8 mouse cellular contexts compared by ENCODE assay signal in the genomic region with DNA sequence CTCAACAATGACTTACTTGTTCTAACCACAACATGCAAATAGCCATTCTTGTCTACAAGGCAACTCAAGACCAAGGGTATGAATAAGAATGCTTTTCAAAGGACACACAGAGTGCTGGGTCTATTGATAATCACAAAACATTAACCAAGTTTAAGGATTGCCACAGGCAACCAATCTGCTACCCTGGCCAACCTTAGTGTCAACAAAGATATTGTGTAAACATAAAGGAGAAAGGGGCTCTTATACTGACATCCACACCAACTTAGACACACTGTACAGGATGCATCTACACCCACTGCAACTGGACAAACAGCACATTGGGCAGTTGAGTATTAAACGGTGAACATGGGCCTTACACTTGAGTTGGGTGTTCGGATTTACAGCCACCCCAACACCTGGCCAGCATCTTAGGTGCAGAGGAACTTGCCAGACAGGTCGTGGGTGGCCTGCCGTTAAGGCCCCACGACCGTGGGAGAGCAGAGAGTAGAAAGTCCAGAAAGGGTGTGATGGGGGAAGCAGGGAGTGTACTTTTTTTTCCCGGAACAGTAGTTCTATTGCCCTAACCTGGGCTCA. TPM values are rescaled to one million over a fixed set of nuclear protein-coding genes. Genes with fewer than 3 reads are reported as not detected.
DNase-seq lines count a peak whose midpoint lies in the region; ATAC-seq and TF ChIP-seq lines count a peak whose summit lies in the region.

No protein-coding gene starts in this region.

- 0 out of 2 replicates have a peak, but pooled peaks cover 4% of the 10 kb centered on the region for H3K4me1 ChIP-seq in liver, adult 2 months (ENCODE audit: control insufficient read depth, insufficient read depth, low read length)
- H3K4me1 ChIP-seq in embryonic facial prominence, embryonic 10.5 days = peaks cover 57% of the 10 kb centered on the region
- H3K4me1 ChIP-seq in intestine, embryonic 15.5 days (replicated peaks) = peaks cover 2% of the 10 kb centered on the region; the same call in 1 of the 2 replicates
- H3K4me1 ChIP-seq in neural tube, embryonic 12.5 days = peaks cover 14% of the 10 kb centered on the region

- WGBS in liver, adult 2 months = 14% methylated on average over 7 of the region's 7 CpGs
- WGBS in embryonic facial prominence, embryonic 10.5 days = 25% methylated on average over 7 of the region's 7 CpGs
- WGBS in intestine, embryonic 15.5 days = 19% methylated on average over 7 of the region's 7 CpGs
- WGBS in neural tube, embryonic 12.5 days = 35% methylated on average over 7 of the region's 7 CpGs

- H3K79me2 ChIP-seq in liver, adult 2 months (ENCODE audit: control insufficient read depth, insufficient read depth, low read length) = peaks cover 2% of the 10 kb centered on the region; the same call in 1 of the 2 replicates

- peak overlapping the region; percentile 87 for H3K4me2 ChIP-seq in intestine, embryonic 15.5 days (replicated peaks)
- peak overlapping the region; percentile 93 for H3K4me2 ChIP-seq in neural tube, embryonic 12.5 days (replicated peaks)

- peak overlapping the region; percentile 93 for H3K27ac ChIP-seq in liver, adult 2 months (replicated peaks; ENCODE audit: insufficient read depth, low read depth, low read length)
- H3K27ac ChIP-seq in embryonic facial prominence, embryonic 10.5 days (replicated peaks) = peak overlapping the region; percentile 100
- H3K27ac ChIP-seq in intestine, embryonic 15.5 days = peak overlapping the region; percentile 91; the same call in 1 of the 2 replicates
- H3K27ac ChIP-seq in neural tube, embryonic 12.5 days = peak overlapping the region; percentile 87; the same call in 1 of the 2 replicates

- TF ChIP-seq POLR2A in liver, adult 2 months (IDR thresholded peaks at IDR 0.05; ENCODE audit: extremely low read depth, insufficient read depth, low read length) = no peak

- peak; percentile 82 for DNase-seq in liver, adult 2 months (ENCODE audit: extremely low read depth, low read depth, low spot score)
- no peak for DNase-seq in liver
- no peak for DNase-seq in embryonic facial prominence, embryonic 10.5 days (ENCODE audit: low spot score)
- no peak for DNase-seq in layer of hippocampus, adult 8-10 months (ENCODE audit: low spot score in 2 of 2)
- no peak for DNase-seq in embryo, embryonic 9.5 days (ENCODE audit: extremely low spot score)
- no peak for DNase-seq in layer of hippocampus, postnatal 14 days (ENCODE audit: low spot score in 2 of 2)

- H3K9me3 ChIP-seq in embryonic facial prominence, embryonic 10.5 days = no peaks in the 10 kb centered on the region
- no peaks in the 10 kb centered on the region for H3K9me3 ChIP-seq in intestine, embryonic 15.5 days
- no peaks in the 10 kb centered on the region for H3K9me3 ChIP-seq in neural tube, embryonic 12.5 days

- no peaks in the 10 kb centered on the region for H3K27me3 ChIP-seq in liver, adult 2 months (ENCODE audit: control insufficient read depth, insufficient read depth, low read length)
- no peaks in the 10 kb centered on the region for H3K27me3 ChIP-seq in embryonic facial prominence, embryonic 10.5 days (replicated peaks; ENCODE audit: low read depth, poor library complexity, severe bottlenecking)
- no peaks in the 10 kb centered on the region for H3K27me3 ChIP-seq in intestine, embryonic 15.5 days (replicated peaks)
- H3K27me3 ChIP-seq in neural tube, embryonic 12.5 days (replicated peaks) = no peaks in the 10 kb centered on the region

- H3K36me3 ChIP-seq in liver, adult 2 months (ENCODE audit: control insufficient read depth, insufficient read depth, low read length) = no peaks in the 10 kb centered on the region
- no peaks in the 10 kb centered on the region for H3K36me3 ChIP-seq in embryonic facial prominence, embryonic 10.5 days (replicated peaks)
- H3K36me3 ChIP-seq in intestine, embryonic 15.5 days = no peaks in the 10 kb centered on the region
- no peaks in the 10 kb centered on the region for H3K36me3 ChIP-seq in neural tube, embryonic 12.5 days

- H3K4me3 ChIP-seq in liver, adult 2 months (ENCODE audit: insufficient read depth, low read depth, low read length) = peak overlapping the region; percentile 72
- H3K4me3 ChIP-seq in embryonic facial prominence, embryonic 10.5 days = peak overlapping the region; percentile 82
- peak overlapping the region; percentile 82 for H3K4me3 ChIP-seq in intestine, embryonic 15.5 days (replicated peaks)
- peak overlapping the region; percentile 70 for H3K4me3 ChIP-seq in neural tube, embryonic 12.5 days

- ATAC-seq in intestine, embryonic 15.5 days = peak; percentile 67
- peak; percentile 21 for ATAC-seq in neural tube, embryonic 12.5 days (ENCODE audit: low FRiP score, low read depth)

- H3K9ac ChIP-seq in liver, adult 2 months (ENCODE audit: low read depth, low read length) = peak overlapping the region; percentile 80
- H3K9ac ChIP-seq in intestine, embryonic 15.5 days = peak overlapping the region; percentile 93
- peak overlapping the region; percentile 92 for H3K9ac ChIP-seq in neural tube, embryonic 12.5 days

- no peak for TF ChIP-seq CTCF in liver, adult 2 months (IDR thresholded peaks at IDR 0.05; ENCODE audit: low read depth, low read length)

RNA-seq across cellular contexts. Expression of a gene that starts 0.5 kb away (rescaled TPM):
- total RNA-seq in liver, adult 2 months (2014; rRNA removed) = 25.4 and 28.0 TPM in 2 replicates
- 9.1 and 9.4 TPM in 2 replicates for polyA plus RNA-seq in liver, adult 2 months (2012; rRNA removed)
- 48.0 and 48.5 TPM in 2 replicates for polyA plus RNA-seq in embryonic facial prominence, embryonic 10.5 days (2016; fragmentation: Nextera tagmentation; extraction: Ambion mirVana)
- 20.3 and 22.7 TPM in 2 replicates for polyA plus RNA-seq in intestine, embryonic 15.5 days (2015; fragmentation: Nextera tagmentation; extraction: Ambion mirVana)
- 39.6 and 40.7 TPM in 2 replicates for polyA plus RNA-seq in neural tube, embryonic 12.5 days (2016; fragmentation: Nextera tagmentation; extraction: Ambion mirVana)
- total RNA-seq in layer of hippocampus, adult 8-10 months (2022) = 10 to 100 TPM; 45.9 to 51.0 (median 48.0) TPM
- 10 to 100 TPM; 44.8 to 47.4 TPM for total RNA-seq in layer of hippocampus, postnatal 14 days (2021)
